Mouse (Mus musculus) spleen, postnatal 10 days (tissue): Measurements from ENCODE around the gene Tcf21.

Experiments used
- DNase-seq, 2 experiments: peaks; one replicate each; pipeline ENCODE4 v3.0.0; 2021 to 2022; ENCODE audit warnings: low spot score in 2 of 2

The Tcf21 gene

DNA sequence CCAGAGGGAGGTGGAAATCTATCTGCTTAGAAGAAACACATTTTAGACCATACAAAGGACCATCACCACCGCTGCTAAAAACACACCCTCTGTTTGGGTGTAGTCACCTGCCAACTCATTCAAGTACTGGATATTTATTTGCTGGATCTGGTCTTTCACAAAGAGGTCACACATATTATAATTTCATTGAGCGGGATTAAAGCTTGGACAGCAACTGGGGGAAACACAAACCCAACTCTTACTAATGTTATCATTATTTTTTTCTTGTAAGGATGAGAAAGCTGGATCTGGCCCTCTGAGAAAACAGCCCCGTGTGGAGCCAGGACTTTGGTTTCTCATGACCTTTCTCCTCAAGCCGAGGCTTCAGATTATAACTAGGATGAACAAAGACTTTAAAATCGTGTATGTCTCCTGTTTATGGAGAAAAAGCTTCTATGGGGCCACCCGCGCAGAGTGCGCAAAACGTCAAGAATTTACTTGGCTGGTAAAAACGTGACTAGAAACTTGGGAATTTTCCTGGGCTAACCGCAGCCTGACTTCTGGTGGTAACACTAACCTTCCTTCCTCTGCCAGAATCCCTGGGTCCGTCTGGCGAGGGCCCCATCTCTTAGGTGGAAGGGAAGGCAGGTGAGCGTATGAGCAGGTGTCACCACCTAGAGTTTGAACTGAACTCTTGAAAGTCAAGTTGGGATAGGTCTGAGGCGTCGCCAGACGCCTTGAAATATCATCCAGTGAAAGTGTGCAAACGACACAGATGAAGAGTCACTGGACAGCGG, 4.3 kb downstream of the Tcf21 start:
- no peak for DNase-seq

DNA sequence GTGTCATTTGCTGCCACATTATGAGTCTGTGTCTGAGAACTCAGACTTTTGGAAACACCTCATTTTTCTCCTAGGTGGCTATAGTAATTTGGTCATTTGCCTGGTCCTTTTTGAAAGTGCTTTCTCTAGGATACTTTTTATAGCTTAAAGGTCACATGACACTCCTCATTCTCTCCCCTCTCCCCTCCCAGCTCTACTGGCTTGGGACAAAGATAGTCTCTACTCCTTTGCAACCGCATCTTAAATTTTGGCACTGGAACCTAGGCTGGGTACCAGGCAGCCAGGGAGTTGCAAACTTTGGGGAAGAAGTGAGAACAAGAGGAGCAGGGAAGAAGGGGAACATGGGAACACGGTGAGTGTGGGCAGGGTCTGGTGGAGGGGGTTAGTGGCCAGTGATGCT, 5.2 kb downstream of the Tcf21 start:
- no peak for DNase-seq

DNA sequence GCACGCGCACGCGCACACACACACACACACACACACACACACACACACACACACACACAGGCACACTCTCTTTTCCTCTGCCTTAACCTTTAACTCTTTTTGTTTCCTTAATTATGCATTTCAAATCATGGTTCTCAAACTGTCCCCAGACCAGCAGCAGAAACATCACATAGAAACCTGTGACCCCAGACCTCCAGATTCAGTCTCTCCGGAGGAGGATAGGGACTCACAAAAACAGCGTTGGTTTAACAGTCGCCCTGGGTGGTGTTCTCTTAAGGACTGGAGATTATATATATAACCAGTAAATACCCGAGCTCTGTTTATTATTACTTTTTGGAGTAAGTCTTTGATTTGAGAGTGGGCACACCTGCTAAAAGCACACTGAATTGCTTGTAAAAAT, 5.7 kb downstream of the Tcf21 start:
- DNase-seq = no peak

DNA sequence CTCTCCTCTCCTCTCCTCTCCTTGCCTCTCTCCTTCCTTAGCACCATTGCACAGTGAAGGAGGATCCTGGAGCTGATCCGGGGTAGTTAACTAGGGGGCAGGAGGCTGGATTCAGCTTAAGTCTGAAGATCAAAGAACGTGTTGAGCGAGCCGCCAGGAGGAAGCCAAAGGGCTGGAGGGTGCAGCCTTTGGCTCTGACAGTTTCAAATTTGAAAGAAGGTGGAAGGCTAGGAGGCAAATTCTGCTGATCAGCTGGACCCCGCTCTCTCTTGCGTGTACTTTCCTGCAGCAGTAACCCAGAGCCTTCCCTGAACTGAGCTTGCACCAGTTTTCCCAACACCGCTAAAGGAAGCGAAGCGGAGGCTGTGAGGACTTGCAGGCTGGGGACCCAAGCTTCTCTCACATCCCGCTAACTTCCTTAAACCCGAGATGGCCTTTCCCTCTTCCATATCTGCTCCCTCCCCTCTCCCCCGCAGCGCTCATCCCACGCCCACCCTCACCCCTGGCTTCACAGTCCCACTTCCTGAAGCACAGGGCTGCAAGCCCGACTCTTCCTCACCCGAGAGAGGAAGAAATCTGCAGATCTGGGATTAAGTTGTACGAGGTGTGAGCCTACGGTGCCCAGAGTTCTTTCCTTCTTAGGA, 6.5 kb downstream of the Tcf21 start:
- DNase-seq = no peak

DNA sequence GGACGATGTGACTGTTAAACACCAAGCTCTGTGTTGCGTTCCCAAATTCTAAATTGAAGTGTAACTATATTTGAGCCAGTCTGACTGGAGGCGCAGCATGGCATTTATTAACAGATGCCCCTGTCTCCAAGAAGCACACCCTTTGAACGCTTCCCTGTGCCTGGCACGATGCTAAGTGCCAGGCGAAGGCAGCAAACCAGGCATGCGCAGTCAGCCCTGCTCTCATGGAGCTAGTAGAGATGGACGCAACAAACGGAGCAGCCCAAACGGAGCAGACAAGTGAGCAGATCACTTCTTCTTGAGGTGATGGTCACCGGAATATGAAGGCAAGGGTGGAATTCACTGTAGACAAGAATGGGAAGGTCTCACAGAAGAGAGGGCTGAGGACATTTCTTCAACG, 8.1 kb downstream of the Tcf21 start:
- DNase-seq = no peak

DNA sequence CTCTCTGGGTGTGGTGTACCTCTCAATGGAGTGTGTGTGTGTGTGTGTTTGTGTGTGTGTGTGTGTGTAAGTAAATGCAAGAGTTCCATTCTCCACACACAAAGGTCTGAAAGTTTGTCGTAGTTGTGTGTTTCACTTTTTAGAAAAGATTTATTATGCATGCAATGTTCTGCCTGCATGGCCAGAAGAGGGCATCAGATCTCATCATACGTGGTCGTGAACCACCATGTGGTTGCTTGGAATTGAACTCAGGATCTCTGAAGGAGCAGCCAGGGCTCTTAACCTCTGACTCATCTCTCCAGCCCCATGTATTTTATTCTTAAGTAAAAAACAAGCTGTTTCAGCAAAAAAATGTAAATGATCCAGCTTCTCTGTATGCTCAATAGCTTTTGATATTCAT, 37.3 kb downstream of the Tcf21 start:
- no peak for DNase-seq

DNA sequence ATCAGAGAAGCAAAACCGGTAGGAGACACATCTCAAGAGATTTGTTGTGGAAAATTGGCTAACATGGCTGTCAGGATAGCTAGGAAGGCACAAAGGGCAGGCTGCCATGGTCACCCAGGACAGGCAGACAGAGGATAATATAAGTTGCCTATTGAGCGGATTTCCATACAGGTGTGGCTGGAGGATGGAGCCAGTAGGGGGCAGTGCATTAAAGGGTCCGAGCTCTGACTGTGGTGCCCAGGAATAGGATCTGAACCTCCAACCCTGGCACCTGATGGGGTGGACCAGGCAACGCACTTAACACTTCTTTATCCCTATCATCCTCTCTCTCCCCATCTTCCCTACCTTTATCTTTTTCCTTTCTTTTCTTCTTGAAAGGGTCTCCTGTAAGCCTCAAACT, 38.5 kb downstream of the Tcf21 start:
- peak in 1 of 2 experiments; percentile 19 for DNase-seq

DNA sequence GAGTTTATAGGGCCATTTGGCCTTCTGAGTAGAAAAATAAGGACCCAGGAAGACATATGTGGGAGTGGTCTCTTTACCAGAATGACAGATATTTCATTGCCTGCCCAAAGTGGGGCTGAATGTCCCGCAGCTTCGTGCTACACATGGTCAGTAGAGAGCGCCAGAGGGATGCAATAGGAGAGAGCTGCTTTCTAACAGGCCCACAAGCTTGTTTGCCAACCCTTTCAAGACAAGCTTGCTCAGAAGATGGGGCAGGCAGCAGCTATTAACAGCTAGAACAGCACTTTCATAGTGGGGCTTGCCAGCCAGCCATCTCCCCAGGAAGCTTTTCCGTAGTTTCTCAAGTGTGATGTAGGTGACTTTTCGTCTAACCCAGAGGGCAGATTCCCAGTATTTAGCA, 42.0 kb downstream of the Tcf21 start:
- no peak for DNase-seq

DNA sequence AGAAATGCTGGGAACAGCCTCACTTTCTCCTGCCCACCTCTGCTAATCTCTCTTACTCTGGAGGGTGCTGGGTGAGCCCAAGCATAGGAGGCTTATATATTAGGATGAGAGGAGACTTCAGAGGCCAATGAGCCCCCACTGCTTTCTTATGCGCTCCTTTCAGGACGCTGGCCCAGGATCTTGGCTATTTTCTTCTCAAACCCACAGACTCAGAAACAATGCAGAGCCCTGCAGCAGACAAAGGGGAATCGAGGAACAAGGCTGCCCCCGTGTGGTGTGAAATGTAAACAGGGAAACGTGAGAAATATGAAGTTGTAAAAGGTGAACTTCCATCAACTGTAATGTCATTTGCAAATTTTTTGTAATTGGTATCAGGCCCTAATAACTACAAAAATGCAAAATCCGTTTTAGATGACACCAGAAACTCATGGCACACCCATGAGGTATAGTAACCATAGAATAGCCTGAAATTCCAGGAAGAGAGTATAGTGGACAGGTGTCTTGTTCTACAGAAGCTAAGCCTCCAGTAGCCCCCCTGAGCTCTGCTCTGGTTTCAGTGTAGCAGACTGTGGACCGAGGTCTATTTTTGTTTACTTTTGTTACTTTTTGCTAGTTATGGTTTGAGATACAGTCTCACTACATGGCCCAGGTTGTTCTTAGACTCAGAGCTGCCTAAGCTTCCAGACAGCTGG, 43.8 kb downstream of the Tcf21 start:
- peak in 1 of 2 experiments; percentile 28 for DNase-seq

DNA sequence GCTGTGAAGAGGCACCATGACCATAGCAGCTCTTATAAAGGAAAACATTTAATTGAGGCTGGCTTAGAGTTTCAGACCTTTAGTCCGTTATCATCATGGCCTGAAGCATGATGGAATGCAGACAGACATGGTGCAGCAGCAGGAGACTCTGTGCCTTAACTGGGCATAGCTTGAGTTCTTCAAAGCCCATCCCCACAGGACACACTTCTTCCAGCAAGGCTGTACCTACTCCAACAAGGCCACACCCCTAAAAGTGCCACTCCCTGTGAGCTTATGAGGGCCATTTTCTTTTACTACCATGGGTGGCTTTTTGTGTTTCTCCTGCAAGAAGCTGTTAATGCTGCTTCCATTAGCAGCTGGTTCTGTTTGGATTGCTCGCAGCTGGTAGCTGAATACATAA, 44.5 kb downstream of the Tcf21 start:
- DNase-seq = no peak

DNA sequence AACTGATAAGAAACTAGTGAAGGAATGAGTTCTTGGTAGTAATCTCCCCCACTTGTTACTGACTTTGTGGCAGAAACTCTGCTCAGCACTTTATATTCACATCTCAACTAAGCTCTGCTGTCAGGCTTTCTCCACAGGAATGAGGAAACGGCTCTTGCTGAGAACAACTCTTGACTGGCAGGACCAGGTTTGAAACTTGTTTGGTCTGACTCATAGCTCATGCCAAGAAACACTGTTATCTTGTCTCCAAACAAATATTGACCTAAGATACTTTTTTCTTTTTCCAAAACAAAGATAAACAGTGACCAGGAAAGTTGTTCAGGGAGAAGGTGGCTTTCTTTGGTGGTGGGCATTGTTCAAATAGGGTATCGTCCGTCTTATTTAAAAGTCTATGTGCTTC, 45.3 kb downstream of the Tcf21 start:
- no peak for DNase-seq
